Mouse (Mus musculus) lung, adult 2 months (tissue): ENCODE results near the gene Dnlz. TPM values are rescaled to one million over a fixed set of nuclear protein-coding genes. Genes with fewer than 3 reads are reported as not detected.
A peak's percentile ranks its signal among the peaks of the same experiment; 100 is the strongest.
"Not testable (repeated sequence)": the region's sequence is repeated elsewhere in the genome, so short reads cannot be mapped to it uniquely, and the experiment has no call there.

Source experiments
- DNase-seq: peaks from one replicate; pipeline ENCODE4 v3.0.0; 2022
- H3K4me1 ChIP-seq: fragments of 200-500 bp; 2 replicates; pipeline ENCODE4 v1.6.1; 2011; ENCODE audit warnings: low read length; ENCODE audit not compliant: control insufficient read depth, insufficient read depth
- H3K4me3 ChIP-seq: fragments of 200-500 bp; replicated peaks from 2 replicates; pipeline ENCODE3; 2011; ENCODE audit warnings: low read depth, mild to moderate bottlenecking, control low read depth, low read length; ENCODE audit errors: extremely low read depth
- CTCF ChIP-seq: fragments of 200-500 bp; IDR thresholded peaks from 2 replicates; pipeline ENCODE4 v1.5.1; 2011; ENCODE audit warnings: mild to moderate bottlenecking, low read length, control low read depth; ENCODE audit not compliant: insufficient read depth
- POLR2A ChIP-seq: fragments of 200-500 bp; IDR thresholded peaks from 2 replicates; pipeline ENCODE4 v1.6.1; 2011; ENCODE audit warnings: low read depth, mild to moderate bottlenecking, control low read depth, low read length, borderline replicate concordance; ENCODE audit errors: extremely low read depth
- WGBS: fragments of 180-500 bp; shearing (Covaris S2); methylation state at CpG from one replicate; pipeline ENCODE4 v1.1.7; 2018; 5-methylcytosine and 5-hydroxymethylcytosine counted together
- polyA plus RNA-seq: library from polyadenylated mRNA; depleted of rRNA; stranded (reverse); fragments of >200 nt; gene quantifications from 2 replicates; pipeline ENCODE4 v1.2.3, GENCODE M21; 2012; rRNA removed

Gene Dnlz
- polyA plus RNA-seq = 16.3 and 16.4 TPM in 2 replicates

DNA sequence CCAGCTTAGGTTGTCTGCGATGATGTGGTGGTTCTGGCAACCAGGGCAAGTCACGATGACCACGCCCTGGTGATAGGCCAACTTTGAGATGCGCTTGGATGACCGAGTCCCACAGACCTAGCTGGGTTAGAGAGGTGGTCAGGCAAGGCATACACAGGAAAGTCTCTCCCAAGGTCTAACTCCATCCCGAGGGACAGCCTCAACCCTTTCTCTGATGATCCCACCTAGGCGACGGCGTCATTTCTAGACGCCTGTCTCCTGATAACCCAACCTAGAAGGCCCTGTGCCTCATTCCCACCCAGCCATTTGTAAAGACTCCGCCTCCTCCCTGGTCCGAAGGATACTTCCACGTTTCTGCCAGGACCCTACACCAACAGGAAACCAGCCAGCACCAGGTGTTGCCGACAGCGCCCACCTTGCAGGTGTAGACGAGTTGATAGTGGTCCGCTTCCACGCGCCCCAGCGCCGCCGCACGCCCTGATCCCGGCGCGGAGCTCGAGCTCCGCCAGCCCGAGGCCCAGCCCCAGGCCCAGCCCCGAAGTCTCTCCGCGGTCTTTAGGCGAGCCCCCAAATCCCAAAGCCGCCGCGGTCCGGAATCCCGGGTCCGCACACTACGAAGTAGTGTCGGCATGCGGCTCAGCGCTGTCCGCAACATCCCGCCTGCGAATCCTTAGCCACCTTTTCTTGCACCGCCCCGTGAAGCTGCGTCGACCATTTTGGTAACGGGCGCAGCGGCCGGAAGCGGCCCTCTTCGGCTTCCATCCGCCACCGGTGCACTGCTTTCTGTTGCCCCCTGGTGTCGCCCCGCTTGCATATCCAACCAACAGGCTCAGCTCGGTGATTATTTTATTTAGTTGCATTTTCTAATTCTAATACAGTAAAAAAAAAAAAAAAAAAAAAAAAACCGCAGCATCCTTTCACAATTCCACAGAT, at the start of gene Dnlz:
Gene Dnlz (minus strand): TSS at position 753 of the 933 bp plus-strand sequence.
- 2% methylated on average over 62 of the region's 62 CpGs for WGBS
- Histone ChIP-seq H3K4me1 (peaks cover 17% of the 10 kb centered on the region), H3K4me3 (peak within 1 kb of the TSS; percentile 93)
- peak; percentile 93 for DNase-seq
- TF ChIP-seq CTCF (peak; percentile 71), POLR2A (peak; percentile 17; the same call in 1 of the 2 replicates)

DNA sequence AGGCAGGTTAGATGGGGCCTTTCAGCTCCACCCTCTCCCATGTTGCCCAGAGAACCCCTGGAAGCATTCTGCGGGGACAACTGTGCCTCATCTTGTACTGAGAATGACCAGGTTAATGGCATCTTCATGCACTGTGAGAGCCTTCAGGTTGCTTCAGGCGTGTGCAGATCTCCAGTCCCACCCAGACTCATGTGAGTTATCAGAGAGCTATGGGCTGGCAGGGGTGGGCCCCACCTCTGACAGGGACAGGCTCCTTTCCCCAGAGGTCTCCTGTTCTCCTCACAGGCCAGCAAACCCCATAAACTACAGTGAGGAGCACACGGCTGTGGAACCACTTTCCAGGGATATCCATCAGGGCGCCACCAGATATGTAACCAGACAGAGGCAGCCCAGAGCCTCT, 49.1 kb upstream of the Dnlz start:
- no peak for TF ChIP-seq POLR2A
- TF ChIP-seq CTCF = no peak
- no peak overlapping the region for H3K4me3 ChIP-seq
- no peak for DNase-seq
- H3K4me1 ChIP-seq = no peaks in the 10 kb centered on the region
- WGBS = 90% methylated on average over 4 of the region's 4 CpGs

DNA sequence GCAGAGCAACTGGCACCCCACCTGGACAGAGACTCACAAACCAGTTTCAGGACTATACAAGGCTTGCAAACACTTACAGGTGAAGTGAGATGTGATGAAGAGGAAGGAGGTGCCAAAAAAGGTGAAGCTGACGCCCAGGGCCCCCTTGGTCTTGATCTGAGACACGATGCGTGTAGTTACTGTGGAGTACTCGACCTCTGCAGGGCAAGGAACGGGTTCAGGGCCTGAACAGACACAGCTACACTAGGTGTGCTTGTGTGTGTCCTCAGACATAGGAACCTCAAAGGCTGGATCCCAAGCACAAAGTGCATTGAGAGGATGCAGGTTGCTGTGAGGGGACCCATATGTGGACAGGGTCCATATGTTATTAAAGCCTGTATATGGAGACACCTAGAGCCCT, 48.4 kb upstream of the Dnlz start:
- no peaks in the 10 kb centered on the region for H3K4me1 ChIP-seq
- DNase-seq = no peak

DNA sequence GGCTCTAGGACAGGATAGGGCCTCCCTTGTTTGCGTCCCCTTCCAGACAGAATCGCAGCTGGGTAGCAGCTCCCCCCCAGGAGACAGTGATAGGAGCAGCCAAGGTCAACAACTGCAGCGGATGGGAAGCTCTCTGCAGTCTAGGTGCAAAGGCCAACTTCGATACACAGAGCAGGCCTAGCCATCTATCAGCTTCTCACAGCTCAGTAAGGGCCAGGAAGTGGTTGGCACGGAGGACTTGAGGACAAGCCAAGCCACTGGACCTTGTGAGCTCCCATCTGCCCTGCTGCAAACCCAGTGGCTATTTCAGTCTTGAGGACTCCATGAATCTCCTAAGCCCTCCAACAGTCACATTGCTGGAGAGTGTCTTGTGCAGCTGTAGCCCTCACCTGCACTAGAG, 47.7 kb upstream of the Dnlz start:
- TF ChIP-seq CTCF (no peak), POLR2A (no peak)
- no peak overlapping the region for H3K4me3 ChIP-seq
- DNase-seq = no peak
- WGBS = 61% methylated on average over 5 of the region's 5 CpGs
- H3K4me1 ChIP-seq = no peaks in the 10 kb centered on the region

More for the DNA sequence above, 48.4 kb upstream of the Dnlz start:
- TF ChIP-seq CTCF (no peak), POLR2A (no peak)
- H3K4me3 ChIP-seq = no peak overlapping the region
- WGBS = 84% methylated on average over 5 of the region's 5 CpGs

DNA sequence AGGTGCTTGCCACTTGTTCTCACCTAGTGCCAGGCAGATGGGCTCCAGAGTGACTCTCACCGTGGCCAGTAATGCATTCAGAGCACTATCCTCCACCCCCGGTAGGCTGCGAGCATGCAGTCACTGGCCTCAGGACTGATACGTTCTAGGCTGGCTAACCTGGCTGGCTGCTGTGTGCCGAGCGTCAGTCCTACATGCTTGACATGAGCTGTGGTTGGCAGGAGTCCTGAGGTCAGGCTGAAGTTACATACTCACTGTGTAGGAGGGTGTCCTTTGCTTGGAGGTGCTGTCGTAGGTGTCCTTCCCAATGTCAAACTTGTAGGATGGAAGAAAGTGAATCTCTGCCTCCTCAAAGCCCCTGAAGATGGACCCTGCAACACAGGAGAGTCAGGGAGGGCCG, 47.1 kb upstream of the Dnlz start:
- WGBS = 86% methylated on average over 8 of the region's 8 CpGs
- no peaks in the 10 kb centered on the region for H3K4me1 ChIP-seq
- no peak overlapping the region for H3K4me3 ChIP-seq
- DNase-seq = no peak
- TF ChIP-seq CTCF (no peak), POLR2A (no peak)

DNA sequence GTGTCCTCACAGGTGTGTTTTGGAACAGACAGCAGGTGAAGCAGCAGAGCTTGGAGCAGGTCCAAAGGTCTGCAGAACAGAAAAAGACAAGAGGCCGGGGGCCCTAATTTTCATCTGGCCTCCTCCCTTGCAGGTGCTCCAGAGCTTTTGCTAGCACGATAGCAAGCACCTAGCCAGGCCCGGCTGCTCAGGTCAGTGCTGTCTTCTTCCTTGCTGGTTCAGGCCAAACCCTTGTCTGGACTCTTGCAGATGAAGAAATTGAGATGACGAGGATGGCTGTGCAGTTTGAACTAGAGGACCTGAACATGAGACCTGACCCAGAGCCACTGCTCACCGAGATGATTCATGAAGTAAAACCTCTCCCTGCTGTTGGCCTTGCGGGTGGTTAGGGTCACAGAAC, 39.7 kb upstream of the Dnlz start:
- TF ChIP-seq CTCF (no peak), POLR2A (no peak)
- WGBS = 90% methylated on average over 6 of the region's 6 CpGs
- peaks cover 10% of the 10 kb centered on the region for H3K4me1 ChIP-seq
- no peak for DNase-seq
- H3K4me3 ChIP-seq = no peak overlapping the region

DNA sequence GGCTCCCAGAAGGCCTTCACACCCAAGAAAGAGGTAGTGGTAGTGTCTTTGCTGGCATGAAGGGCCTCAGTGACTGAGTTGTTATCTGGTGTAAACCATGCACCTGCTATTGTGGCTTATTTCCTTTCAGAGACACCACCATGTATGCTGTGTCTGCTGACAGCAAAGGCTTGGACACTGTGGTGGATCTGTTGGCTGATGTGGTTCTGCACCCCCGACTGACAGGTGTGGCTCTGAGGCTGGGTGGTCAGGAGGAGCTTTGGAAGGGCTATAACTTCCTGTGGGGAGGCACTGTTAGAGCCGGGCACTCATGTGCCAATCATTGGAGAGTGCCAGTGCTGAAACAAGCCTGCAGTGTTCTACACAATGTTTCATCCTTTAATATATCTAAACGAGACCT, 39.0 kb upstream of the Dnlz start:
- no peak overlapping the region for H3K4me3 ChIP-seq
- no peak for DNase-seq
- WGBS = 73% methylated on average over 3 of the region's 3 CpGs
- TF ChIP-seq POLR2A = no peak
- TF ChIP-seq CTCF = no peak
- peaks cover 10% of the 10 kb centered on the region for H3K4me1 ChIP-seq

DNA sequence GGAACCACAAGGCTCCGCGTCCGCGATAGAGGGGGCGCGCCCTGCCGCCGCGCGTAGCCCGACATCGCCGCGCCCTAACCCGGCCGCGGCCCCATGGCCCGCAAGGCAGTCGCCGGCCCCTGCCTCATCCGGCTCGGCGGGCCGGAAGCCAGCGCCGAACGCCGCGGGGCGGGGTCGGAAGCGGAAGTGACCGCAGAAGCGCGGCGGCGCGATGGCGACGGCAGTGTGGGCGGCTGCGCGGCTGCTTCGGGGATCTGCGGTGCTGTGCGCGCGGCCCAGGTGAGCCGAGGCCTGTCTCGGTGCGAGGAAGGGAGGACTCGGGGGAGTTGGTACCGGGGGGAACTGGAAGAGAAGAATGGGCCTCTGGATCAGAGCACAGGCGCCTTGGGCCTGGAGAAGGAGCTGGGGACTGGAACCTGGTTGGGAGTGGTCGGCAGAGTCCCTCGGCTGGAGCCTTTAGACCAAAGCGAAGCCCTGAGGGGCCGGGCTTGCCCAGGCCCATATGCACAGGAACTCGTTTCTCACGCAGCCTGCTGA, 37.3 kb upstream of the Dnlz start, which contains the start of the genes Entr1 and Pmpca:
Gene Entr1 (minus strand): TSS at position 163 of the 537 bp plus-strand sequence.
Gene Pmpca (plus strand): TSS at position 186 of the 537 bp plus-strand sequence.
- Histone ChIP-seq H3K4me1 (peaks cover 10% of the 10 kb centered on the region), H3K4me3 (peak within 1 kb of the TSS; percentile 89)
- peak; percentile 76; the same call in 1 of the 2 replicates for TF ChIP-seq POLR2A
- TF ChIP-seq CTCF = no peak
- WGBS = under 1% methylated on average over 59 of the region's 60 CpGs
- peak; percentile 85 for DNase-seq

DNA sequence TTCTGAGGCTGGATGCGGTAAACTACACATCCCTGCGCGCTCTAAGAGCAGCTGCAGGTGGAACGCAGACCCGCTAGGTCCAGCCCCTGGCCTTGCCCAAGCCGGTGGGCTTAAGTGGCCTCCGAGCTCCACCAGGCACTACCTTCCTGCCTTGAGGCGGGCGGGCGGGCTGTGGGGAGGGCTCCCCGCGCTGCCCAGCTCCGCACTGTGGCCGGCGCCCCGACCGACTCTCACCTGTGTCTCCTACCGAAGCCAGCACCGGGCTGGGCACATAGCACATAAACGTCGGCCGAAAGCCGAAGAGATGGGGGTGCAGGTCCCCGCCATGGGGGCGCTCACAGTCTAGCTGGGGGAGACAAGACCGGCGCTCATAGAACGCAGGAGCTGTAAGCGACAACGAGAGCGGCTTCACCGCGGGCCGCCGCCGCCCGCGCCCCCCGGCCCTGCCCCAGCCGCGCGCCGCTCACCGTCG, 36.8 kb upstream of the Dnlz start:
- Histone ChIP-seq H3K4me3 (peak overlapping the region; percentile 89), H3K4me1 (peaks cover 10% of the 10 kb centered on the region)
- no peak for DNase-seq
- WGBS = under 1% methylated on average over 45 of the region's 45 CpGs
- TF ChIP-seq POLR2A = no peak
- no peak for TF ChIP-seq CTCF

DNA sequence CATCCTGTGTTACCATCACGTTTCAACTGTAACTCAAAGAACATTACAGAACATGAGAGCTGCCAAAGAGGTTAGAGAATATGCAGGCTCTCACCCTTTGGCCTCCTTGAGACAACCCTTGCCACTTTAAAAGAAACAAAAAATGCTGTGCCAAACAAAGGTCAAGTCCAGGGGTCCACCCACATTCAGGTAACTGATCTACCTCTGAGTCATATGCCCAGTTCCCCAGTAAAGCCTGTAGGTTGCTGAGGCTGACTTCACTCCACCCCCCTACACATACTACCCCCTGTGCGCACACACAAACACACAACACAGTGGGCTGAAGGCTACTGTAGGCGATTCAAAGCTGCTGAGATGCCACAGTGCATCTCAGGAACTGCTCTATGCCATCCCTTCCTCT, 35.8 kb upstream of the Dnlz start:
- TF ChIP-seq CTCF (no peak), POLR2A (no peak)
- no peak for DNase-seq
- Histone ChIP-seq H3K4me3 (no peak overlapping the region), H3K4me1 (peaks cover 10% of the 10 kb centered on the region)
- WGBS = 85% methylated on average over 3 of the region's 3 CpGs

DNA sequence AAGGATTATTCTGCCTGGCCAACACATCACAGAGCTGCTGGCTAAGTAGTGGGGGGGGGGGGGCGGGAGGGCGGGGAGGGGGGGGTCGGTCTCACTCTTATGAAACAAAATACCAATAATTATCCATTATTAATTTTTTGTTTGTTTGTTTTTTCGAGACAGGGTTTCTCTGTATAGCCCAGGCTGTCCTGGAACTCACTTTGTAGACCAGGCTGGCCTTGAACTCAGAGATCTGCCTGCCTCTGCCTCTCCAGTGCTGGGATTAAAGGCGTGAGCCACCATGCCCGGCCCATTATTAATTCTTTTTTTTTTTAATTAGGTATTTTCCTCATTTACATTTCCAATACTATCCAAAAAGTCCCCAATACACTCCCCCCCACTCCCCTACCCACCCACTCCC, 29.0 kb upstream of the Dnlz start:
- not testable (repeated sequence) for DNase-seq, H3K4me1 ChIP-seq
- WGBS = 36% methylated on average over 6 of the region's 6 CpGs
- peak overlapping the region; percentile 70 for H3K4me3 ChIP-seq
